Mouse (Mus musculus) large intestine, adult 2 months (tissue): ENCODE measurements around the gene Vmn2r92. TPM values are rescaled to one million over a fixed set of nuclear protein-coding genes. Genes with fewer than 3 reads are reported as not detected.
"Not testable (repeated sequence)": the region's sequence is repeated elsewhere in the genome, so short reads cannot be mapped to it uniquely, and the experiment has no call there.

Source experiments
- DNase-seq: peaks from one replicate; pipeline ENCODE4 v3.0.0-alpha.2; 2012; ENCODE audit warnings: low read depth, low spot score
- WGBS: fragments of 180-500 bp; shearing (Covaris S2); methylation state at CpG from one replicate; pipeline ENCODE4 v1.1.7; 2018; 5-methylcytosine and 5-hydroxymethylcytosine counted together
- polyA plus RNA-seq: library from polyadenylated mRNA; depleted of rRNA; stranded (reverse); fragments of >200 nt; gene quantifications from 2 replicates; pipeline ENCODE4 v1.2.3, GENCODE M21; 2012; rRNA removed

Vmn2r92 gene
- not detected in 2 replicates for polyA plus RNA-seq

- not testable (repeated sequence) for DNase-seq
- WGBS, result 51% methylated on average over 1 of the region's 1 CpGs
These were observed at the start of gene Vmn2r92 for GRCm38 (mm10) chr17:18151587-18151986. TSS of gene Vmn2r92 (plus strand) at chr17:18151887.

DNA sequence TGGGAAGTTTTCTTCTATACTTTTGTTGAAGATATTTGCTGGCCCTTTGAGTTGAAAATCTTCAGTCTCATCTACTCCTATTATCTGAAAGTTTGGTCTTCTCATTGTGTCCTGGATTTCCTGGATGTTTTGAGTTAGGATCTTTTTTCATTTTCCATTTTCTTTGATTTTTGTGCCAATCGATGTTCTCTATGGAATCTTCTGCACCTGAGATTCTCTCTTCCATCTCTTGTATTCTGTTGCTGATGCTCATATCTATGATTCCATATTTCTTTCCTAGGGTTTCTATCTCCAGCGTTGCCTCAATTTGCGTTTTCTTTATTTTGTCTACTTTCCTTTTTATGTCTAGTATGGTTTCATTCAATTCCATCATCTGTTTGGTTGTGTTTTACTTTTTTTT is 49.4 kb upstream of the Vmn2r92 start:
- not testable (repeated sequence) for DNase-seq
- WGBS, result 89% methylated on average over 3 of the region's 3 CpGs

GRCm38 (mm10) chr17:18161194-18161593 is 9.5 kb downstream of the Vmn2r92 start:
- whole genome bisulfite sequencing, result 53% methylated on average over 2 of the region's 2 CpGs
- not testable (repeated sequence) for DNase-seq

- WGBS, result 85% methylated on average over 1 of the region's 1 CpGs
- DNase-seq, result no peak
These were observed 38.0 kb downstream of the Vmn2r92 start for GRCm38 (mm10) chr17:18189732-18190131.

GRCm38 (mm10) chr17:18221300-18221699 is 69.6 kb downstream of the Vmn2r92 start:
- DNase-seq, result no peak

GRCm38 (mm10) chr17:18231996-18232395 is 80.3 kb downstream of the Vmn2r92 start:
- WGBS, result 72% methylated on average over 2 of the region's 2 CpGs
- no peak for DNase-seq

DNA sequence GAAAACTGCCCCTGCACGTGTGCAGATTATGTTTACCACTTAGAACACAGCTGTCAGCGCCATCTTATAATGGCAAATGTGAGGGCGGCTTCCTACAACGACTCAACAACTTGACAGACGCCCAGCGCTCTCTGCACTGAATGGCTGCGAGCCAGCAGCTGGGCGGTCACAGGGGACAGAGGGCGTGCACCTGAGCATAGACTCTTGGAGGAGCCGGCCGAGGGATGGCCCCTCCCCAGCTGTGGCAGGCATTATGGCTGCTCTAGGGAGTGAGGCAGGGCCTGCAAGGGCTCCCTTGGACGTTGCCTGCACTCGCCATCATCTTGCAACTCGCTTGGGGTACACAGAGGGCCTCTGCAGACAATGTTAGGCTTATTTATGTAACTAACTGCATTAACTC is 85.2 kb downstream of the Vmn2r92 start:
- DNase-seq, result no peak
- 77% methylated on average over 14 of the region's 14 CpGs for WGBS

Other genes with a start within 250 kb of the Vmn2r92 start
- gene Fpr-rs4, start 130.2 kb upstream of the Vmn2r92 start, polyA plus RNA-seq, result not detected in 2 replicates
- not detected in 2 replicates for gene Vmn2r124, start 102.5 kb upstream of the Vmn2r92 start, polyA plus RNA-seq
- not detected in 2 replicates for gene Vmn2r91, start 66.9 kb upstream of the Vmn2r92 start, polyA plus RNA-seq
- gene Vmn2r94, start 125.9 kb downstream of the Vmn2r92 start, polyA plus RNA-seq, result not detected in 2 replicates
- not detected in 2 replicates for gene Vmn2r93, start 146.2 kb downstream of the Vmn2r92 start, polyA plus RNA-seq